ENCODE assay signal across 9 mouse cellular contexts in the genomic region with DNA sequence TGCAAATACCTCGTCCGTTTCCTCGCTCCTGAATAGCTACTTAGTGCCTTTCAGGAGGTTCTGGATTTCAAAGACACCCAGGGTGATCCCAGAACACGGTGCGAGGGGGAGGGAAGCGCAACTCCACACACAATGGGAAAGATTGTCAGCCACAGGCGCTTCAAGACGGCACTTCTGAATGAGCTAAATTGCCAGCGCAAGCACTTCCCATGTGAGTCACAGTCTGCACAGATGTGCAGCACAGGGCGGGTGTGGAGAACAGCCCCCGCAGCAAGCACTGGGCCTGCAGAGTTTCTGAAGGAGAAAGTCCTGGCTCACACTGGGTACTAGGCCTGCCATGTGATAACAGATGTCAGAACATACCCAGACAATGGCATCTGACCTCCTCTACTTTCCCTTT.
DNase-seq lines count a peak whose midpoint lies in the region; ATAC-seq lines count a peak whose summit lies in the region.
"Had no signal": no experiment of that assay in that cellular context is flagged by ENCODE, and none has a peak within 500 bp of the region (broad histone marks: within the 10 kb centered on the region; RNA-seq: fewer than 3 reads in every experiment).

No protein-coding gene starts in this region.

- peak; percentile 34 for DNase-seq in thymus, postnatal 0 days (ENCODE audit: low spot score)
- no peak for DNase-seq in thymus, postnatal 10 days (ENCODE audit: low spot score in 2 of 2)
- DNase-seq in frontal cortex, postnatal 10 days (ENCODE audit: low spot score in 2 of 2) = peak; percentile 47 to 48
- peak; percentile 49 to 81 for DNase-seq in left cerebral cortex, adult 8-10 months (ENCODE audit: low spot score in 2 of 2)
- no peak for DNase-seq in liver, embryonic 11.5 days (ENCODE audit: low spot score)
- no peak for DNase-seq in embryo, embryonic 10 days (ENCODE audit: low spot score)
- DNase-seq in cerebellum, postnatal 36 days = no peak

- 81% methylated on average over 11 of the region's 11 CpGs for WGBS in liver, embryonic 11.5 days

- H3K4me1 ChIP-seq in liver, embryonic 11.5 days (replicated peaks; ENCODE audit: control insufficient read depth, insufficient read depth, low read length) = peaks cover 3% of the 10 kb centered on the region; the same call in 1 of the 2 replicates
- H3K4me1 ChIP-seq: lung, embryonic 15.5 days had no signal

- H3K9me3 ChIP-seq in liver, embryonic 11.5 days (ENCODE audit: control insufficient read depth, low read length) = no peaks in the 10 kb centered on the region
- H3K9me3 ChIP-seq: kidney, embryonic 15.5 days; lung, embryonic 15.5 days had no signal

- H3K27ac ChIP-seq in liver, embryonic 11.5 days (ENCODE audit: low read depth, low read length) = no peak overlapping the region
- H3K27ac ChIP-seq: kidney, embryonic 15.5 days; lung, embryonic 15.5 days had no signal

- no peak overlapping the region for H3K4me2 ChIP-seq in liver, embryonic 11.5 days
- H3K4me2 ChIP-seq: kidney, embryonic 15.5 days; lung, embryonic 15.5 days had no signal

- no peaks in the 10 kb centered on the region for H3K27me3 ChIP-seq in liver, embryonic 11.5 days (replicated peaks; ENCODE audit: control insufficient read depth, insufficient read depth, low read length)
- H3K27me3 ChIP-seq: kidney, embryonic 15.5 days; lung, embryonic 15.5 days had no signal

- H3K36me3 ChIP-seq in liver, embryonic 11.5 days (ENCODE audit: control insufficient read depth, insufficient read depth, low read length) = peaks cover 5% of the 10 kb centered on the region; the same call in 1 of the 2 replicates

- no peak overlapping the region for H3K9ac ChIP-seq in liver, embryonic 11.5 days (ENCODE audit: low read depth, low read length)
- H3K9ac ChIP-seq: kidney, embryonic 15.5 days; lung, embryonic 15.5 days had no signal

- no peak for ATAC-seq in liver, embryonic 11.5 days (replicated peaks; ENCODE audit: low FRiP score)

- no peak overlapping the region for H3K4me3 ChIP-seq in liver, embryonic 11.5 days (ENCODE audit: low read depth, low read length)
- H3K4me3 ChIP-seq: kidney, embryonic 15.5 days; lung, embryonic 15.5 days had no signal

Comparison
In these comparisons a context has a peak if more than half of its experiments do, and no peak if none do; other contexts are left out.
1. DNase-seq: peak in thymus, postnatal 0 days (single experiment), frontal cortex, postnatal 10 days (2 of 2) and left cerebral cortex, adult 8-10 months (2 of 2); none in thymus, postnatal 10 days (0 of 2), liver, embryonic 11.5 days (single experiment), embryo, embryonic 10 days (single experiment) and cerebellum, postnatal 36 days (0 of 2).